Mouse (Mus musculus) cortical plate, adult 2 months (tissue): ENCODE data around the gene Gm10226. TPM values are rescaled to one million over a fixed set of nuclear protein-coding genes. Genes with fewer than 3 reads are reported as not detected.
"Not testable (repeated sequence)": the region's sequence is repeated elsewhere in the genome, so short reads cannot be mapped to it uniquely, and the experiment has no call there.

ENCODE experiments used
- H3K27ac ChIP-seq: fragments of 200-500 bp; 2 replicates; pipeline ENCODE4 v1.5.1; 2012; ENCODE audit warnings: low read length, control low read depth, inconsistent platforms; ENCODE audit not compliant: insufficient read depth
- H3K4me1 ChIP-seq: fragments of 200-500 bp; 2 replicates; pipeline ENCODE4 v1.6.1; 2011; ENCODE audit warnings: low read length; ENCODE audit not compliant: control insufficient read depth, insufficient read depth
- H3K4me3 ChIP-seq: fragments of 200-500 bp; 2 replicates; pipeline ENCODE4 v1.5.1; 2011; ENCODE audit warnings: mild to moderate bottlenecking, low read length, control low read depth; ENCODE audit not compliant: insufficient read depth
- CTCF ChIP-seq: fragments of 200-500 bp; IDR thresholded peaks from 2 replicates; pipeline ENCODE4 v1.5.1; 2011; ENCODE audit warnings: mild to moderate bottlenecking, control low read depth, low read length; ENCODE audit not compliant: insufficient read depth; ENCODE audit errors: extremely low read depth
- POLR2A ChIP-seq: fragments of 200-500 bp; IDR thresholded peaks from 2 replicates; pipeline ENCODE4 v1.6.1; 2011; ENCODE audit warnings: mild to moderate bottlenecking, low read length, control low read depth; ENCODE audit not compliant: insufficient read depth; ENCODE audit errors: extremely low read depth
- polyA plus RNA-seq: library from polyadenylated mRNA; depleted of rRNA; stranded (reverse); fragments of >200 nt; gene quantifications from 2 replicates; pipeline ENCODE4 v1.2.3, GENCODE M21; 2012; rRNA removed

The Gm10226 gene
- 2.3 and 5.4 TPM in 2 replicates for polyA plus RNA-seq

- Histone ChIP-seq H3K4me1 (no peaks in the 10 kb centered on the region), H3K4me3 (no peak within 1 kb of the TSS), H3K27ac (no peak within 1 kb of the TSS)
- no peak for TF ChIP-seq CTCF
- TF ChIP-seq POLR2A = no peak
Observed at GRCm38 (mm10) chr17:21691560-21691959, at the start of gene Gm10226. Gm10226 (plus strand) TSS chr17:21691860.

- no peak overlapping the region for H3K4me3 ChIP-seq
- TF ChIP-seq CTCF (no peak), POLR2A (no peak)
- no peaks in the 10 kb centered on the region for H3K4me1 ChIP-seq
- H3K27ac ChIP-seq = no peak overlapping the region
Observed at GRCm38 (mm10) chr17:21648791-21649190, 42.9 kb upstream of the Gm10226 start.

- TF ChIP-seq CTCF (no peak), POLR2A (no peak)
- Histone ChIP-seq H3K27ac (peak overlapping the region; percentile 82), H3K4me1 (no peaks in the 10 kb centered on the region), H3K4me3 (peak overlapping the region; percentile 66)
Observed at GRCm38 (mm10) chr17:21649936-21650335, 41.7 kb upstream of the Gm10226 start.

- Histone ChIP-seq H3K4me3 (peak within 1 kb of the TSS; percentile 66), H3K27ac (peak within 1 kb of the TSS; percentile 82)
- not testable (repeated sequence) for H3K4me1 ChIP-seq
Observed at GRCm38 (mm10) chr17:21650364-21650907, 41.2 kb upstream of the Gm10226 start, which contains the start of gene Zfp983. Zfp983 (plus strand) TSS chr17:21650624.

GRCm38 (mm10) chr17:21678826-21679225 lies 12.8 kb upstream of the Gm10226 start:
- not testable (repeated sequence) for H3K27ac ChIP-seq, H3K4me3 ChIP-seq, H3K4me1 ChIP-seq

- Histone ChIP-seq H3K27ac (peak overlapping the region; percentile 69), H3K4me1 (no peaks in the 10 kb centered on the region), H3K4me3 (peak overlapping the region; percentile 86)
- TF ChIP-seq POLR2A = 0 out of 2 replicates have a peak, but pooled peaks have one; percentile 9
- TF ChIP-seq CTCF = peak; percentile 36; the same call in 1 of the 2 replicates
Observed at GRCm38 (mm10) chr17:21679273-21680018, 12.2 kb upstream of the Gm10226 start.

- peak overlapping the region; percentile 69; the same call in 1 of the 2 replicates for H3K27ac ChIP-seq
- H3K4me3 ChIP-seq = peak overlapping the region; percentile 86
- H3K4me1 ChIP-seq = not testable (repeated sequence)
Observed at GRCm38 (mm10) chr17:21680019-21680376, 11.7 kb upstream of the Gm10226 start.

- no peaks in the 10 kb centered on the region for H3K4me1 ChIP-seq
- H3K27ac ChIP-seq = no peak overlapping the region
- TF ChIP-seq POLR2A (no peak), CTCF (no peak)
- H3K4me3 ChIP-seq = no peak overlapping the region
Observed at GRCm38 (mm10) chr17:21693342-21693741, 1.7 kb downstream of the Gm10226 start.

- Histone ChIP-seq H3K4me1 (no peaks in the 10 kb centered on the region), H3K27ac (no peak overlapping the region), H3K4me3 (no peak overlapping the region)
- TF ChIP-seq POLR2A (no peak), CTCF (no peak)
Observed at GRCm38 (mm10) chr17:21696073-21696472, 4.4 kb downstream of the Gm10226 start.
